Mouse (Mus musculus) heart, postnatal 0 days (tissue): Measurements from ENCODE around the gene Fam32a. TPM values are rescaled to one million over a fixed set of nuclear protein-coding genes. Genes with fewer than 3 reads are reported as not detected.
A peak's percentile ranks its signal among the peaks of the same experiment; 100 is the strongest.

Source experiments
- ATAC-seq: fragments of 200-750 bp; cut with Nextera tagmentation; 2 replicates; pipeline ENCODE4 v1.8.0; 2017; ENCODE audit warnings: low read depth, moderate number of reproducible peaks, moderate library complexity; ENCODE audit not compliant: insufficient read depth
- DNase-seq: peaks from one replicate; pipeline ENCODE4 v3.0.0-alpha.2; 2016; ENCODE audit warnings: low spot score
- H3K27ac ChIP-seq: fragments of 300-500 bp; sonication (generic); 2 replicates; pipeline ENCODE4 v1.5.1; 2014; ENCODE audit warnings: low read depth, mild to moderate bottlenecking
- H3K27me3 ChIP-seq: fragments of 300-500 bp; sonication (generic); 2 replicates; pipeline ENCODE4 v1.6.1; 2014; ENCODE audit warnings: low read length, mixed read lengths; ENCODE audit not compliant: control insufficient read depth, insufficient read depth
- H3K36me3 ChIP-seq: fragments of 300-500 bp; sonication (generic); replicated peaks from 2 replicates; pipeline ENCODE4 v1.6.1; 2014; ENCODE audit warnings: low read length, mixed read lengths; ENCODE audit not compliant: control insufficient read depth, insufficient read depth
- H3K4me1 ChIP-seq: fragments of 300-500 bp; sonication (generic); 2 replicates; pipeline ENCODE4 v1.6.1; 2014; ENCODE audit warnings: antibody characterized with exemption; ENCODE audit not compliant: control insufficient read depth, insufficient read depth
- H3K4me2 ChIP-seq: fragments of 300-500 bp; sonication (generic); 2 replicates; pipeline ENCODE4 v1.6.1; 2014; ENCODE audit warnings: low read depth, mild to moderate bottlenecking, low read length, moderate library complexity
- H3K4me3 ChIP-seq: fragments of 300-500 bp; sonication (generic); 2 replicates; pipeline ENCODE4 v1.5.1; 2014; ENCODE audit warnings: low read depth, low read length
- H3K9ac ChIP-seq: fragments of 300-500 bp; sonication (generic); replicated peaks from 2 replicates; pipeline ENCODE4 v1.6.1; 2014; ENCODE audit warnings: low read depth, low read length, mixed read lengths
- H3K9me3 ChIP-seq: fragments of 300-500 bp; sonication (generic); replicated peaks from 2 replicates; pipeline ENCODE4 v1.6.1; 2016; ENCODE audit warnings: low read length; ENCODE audit not compliant: control insufficient read depth
- CTCF ChIP-seq: IDR thresholded peaks from 2 replicates; pipeline ENCODE4 v1.5.1; 2016; ENCODE audit warnings: antibody characterized with exemption, control low read depth, low read depth
- EP300 ChIP-seq: IDR thresholded peaks from 2 replicates; pipeline ENCODE4 v1.6.1; 2016; ENCODE audit warnings: antibody characterized with exemption, low read depth
- WGBS: fragments of 180-500 bp; shearing (Covaris S2); extraction: QIAGEN DNeasy Blood & Tissue Kit; methylation state at CpG from one replicate; pipeline ENCODE4 v1.1.7; 2014; 5-methylcytosine and 5-hydroxymethylcytosine counted together
- polyA plus RNA-seq: library from polyadenylated mRNA; unstranded; fragments of >200 nt; fragmentation: Nextera tagmentation; extraction: Ambion mirVana; gene quantifications from 2 replicates; pipeline ENCODE4 v1.2.1, GENCODE M21; 2015
- total RNA-seq: library from RNA; depleted of rRNA; stranded (reverse); fragments of >200 nt; gene quantifications from 2 replicates; pipeline ENCODE4 v1.2.3, GENCODE M21; 2014; ENCODE audit warnings: low replicate concordance; rRNA removed

Fam32a gene
- total RNA-seq (30.1 and 45.4 TPM in 2 replicates), polyA plus RNA-seq (32.0 and 37.1 TPM in 2 replicates)

DNA sequence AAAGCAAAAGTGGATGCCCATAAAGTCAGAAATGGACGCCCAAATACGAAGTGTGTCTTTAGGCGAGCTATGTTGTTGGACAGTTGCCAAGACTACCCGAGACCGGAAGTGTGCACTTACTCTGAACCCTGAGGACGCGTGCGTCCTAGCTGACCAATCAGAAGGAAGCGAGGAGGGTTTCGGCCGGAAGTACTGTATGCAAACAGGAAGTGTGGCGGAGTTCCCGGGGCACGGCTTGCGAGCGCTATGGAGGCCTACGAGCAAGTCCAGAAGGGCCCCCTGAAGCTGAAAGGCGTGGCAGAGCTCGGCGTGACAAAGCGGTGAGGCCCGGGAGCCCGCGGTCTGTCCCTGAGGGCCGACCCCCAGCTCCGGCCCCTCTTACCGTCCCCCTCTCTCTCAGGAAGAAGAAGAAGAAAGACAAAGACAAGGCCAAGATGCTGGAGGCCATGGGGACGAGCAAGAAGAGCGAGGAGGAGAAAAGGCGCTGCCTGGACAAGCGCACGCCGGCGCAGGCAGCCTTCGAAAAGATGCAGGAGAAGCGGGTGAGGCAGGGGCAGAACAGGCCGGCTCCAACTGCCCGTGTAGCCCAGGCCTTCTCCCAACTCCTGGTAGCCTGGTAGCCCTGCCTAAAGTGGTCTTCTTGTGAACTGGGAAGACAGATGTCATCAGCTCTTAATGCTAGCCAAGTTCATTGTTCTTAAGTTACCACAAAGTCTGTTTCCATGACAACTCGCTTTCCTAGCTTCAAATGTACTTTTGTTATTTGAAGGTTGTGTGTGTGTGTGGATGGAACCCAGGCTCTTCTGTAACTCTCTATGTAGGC, at the start of gene Fam32a:
Gene Fam32a, plus strand, starts transcription at position 190 of the 823 bp plus-strand sequence.
- peak within 1 kb of the TSS; percentile 74 for H3K4me3 ChIP-seq
- 6% methylated on average over 39 of the region's 39 CpGs for WGBS
- H3K4me1 ChIP-seq, result peaks cover 10% of the 10 kb centered on the region; the same call in 1 of the 2 replicates
- peak within 1 kb of the TSS; percentile 89 for H3K4me2 ChIP-seq
- H3K27ac ChIP-seq, result peak within 1 kb of the TSS; percentile 78
- ATAC-seq (peak; percentile 98), DNase-seq (peak; percentile 96)
- no peaks in the 10 kb centered on the region for H3K9me3 ChIP-seq
- H3K9ac ChIP-seq, result peak within 1 kb of the TSS; percentile 71
- TF ChIP-seq CTCF (no peak), EP300 (peak; percentile 57; the same call in 1 of the 2 replicates)
- H3K27me3 ChIP-seq, result no peaks in the 10 kb centered on the region
- H3K36me3 ChIP-seq, result peaks cover 19% of the 10 kb centered on the region

DNA sequence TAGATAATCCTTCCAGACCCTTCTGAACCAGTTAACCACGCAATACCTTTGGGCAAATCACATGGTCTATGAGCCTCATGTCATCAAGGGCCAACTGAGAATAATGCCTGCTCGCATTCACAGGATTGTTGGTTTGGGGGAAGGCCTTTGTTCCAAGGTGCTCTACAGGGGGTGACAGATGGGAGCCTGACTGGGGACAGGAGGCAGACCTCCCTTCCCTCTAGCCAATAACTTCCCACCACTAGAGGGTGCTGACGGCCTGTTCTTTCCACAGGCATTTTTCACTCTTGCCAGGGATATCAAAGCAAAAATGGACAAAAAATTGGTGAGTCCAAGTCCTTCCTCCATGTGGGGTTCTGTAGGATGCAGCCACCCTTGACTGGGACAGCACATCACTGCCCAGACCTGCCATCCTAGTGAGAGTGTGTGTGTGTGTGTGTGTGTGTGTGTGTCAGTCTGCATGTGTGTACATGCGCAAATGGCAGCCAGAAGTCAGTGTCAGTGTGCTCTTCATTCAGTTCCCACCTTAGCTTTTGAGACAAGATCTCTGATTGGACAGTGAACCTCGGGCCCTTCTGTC, 42.1 kb upstream of the Fam32a start:
- ATAC-seq, result peak; percentile 63
- peaks cover 86% of the 10 kb centered on the region for H3K36me3 ChIP-seq

DNA sequence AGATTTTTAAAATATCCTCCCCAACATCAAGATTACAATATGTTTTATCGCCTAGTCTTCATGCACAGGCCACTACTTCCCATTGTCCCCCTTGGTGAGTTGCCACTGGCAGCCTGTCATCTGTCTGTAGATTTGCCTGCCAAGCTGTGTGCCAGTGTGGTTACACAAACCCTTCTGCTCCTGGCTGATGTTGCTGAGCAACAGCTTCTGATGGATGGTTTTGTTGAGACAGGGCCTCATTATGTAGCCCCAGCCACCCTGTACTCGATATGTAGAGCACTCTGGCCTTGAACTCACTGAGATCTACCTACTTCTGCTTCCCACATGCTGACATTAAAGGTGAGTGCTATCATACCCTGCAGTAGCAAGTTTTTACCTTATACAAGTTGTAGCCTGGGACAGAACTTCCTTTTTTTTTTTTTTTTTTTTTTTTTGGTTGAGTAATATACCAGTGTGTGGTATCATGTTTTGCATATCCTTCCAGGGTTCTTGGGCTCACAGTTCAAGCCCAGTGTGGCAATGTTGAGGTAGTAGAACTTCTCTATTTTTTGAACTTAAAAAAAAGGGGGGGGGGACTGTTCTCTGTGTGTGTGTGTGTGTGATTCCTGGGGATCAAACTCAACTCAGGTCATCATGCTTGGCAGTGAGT, 35.9 kb upstream of the Fam32a start:
- ATAC-seq, result no peak
- whole genome bisulfite sequencing, result 88% methylated on average over 2 of the region's 2 CpGs
- peaks cover 29% of the 10 kb centered on the region for H3K36me3 ChIP-seq

More for the DNA sequence above, 42.1 kb upstream of the Fam32a start:
- Histone ChIP-seq H3K27me3 (no peaks in the 10 kb centered on the region), H3K9ac (no peak overlapping the region), H3K27ac (no peak overlapping the region), H3K4me1 (no peaks in the 10 kb centered on the region), H3K4me3 (no peak overlapping the region), H3K9me3 (no peaks in the 10 kb centered on the region), H3K4me2 (no peak overlapping the region)
- no peak for TF ChIP-seq EP300
- TF ChIP-seq CTCF, result peak; percentile 83
- 62% methylated on average over 5 of the region's 5 CpGs for WGBS
- peak; percentile 67 for DNase-seq

DNA sequence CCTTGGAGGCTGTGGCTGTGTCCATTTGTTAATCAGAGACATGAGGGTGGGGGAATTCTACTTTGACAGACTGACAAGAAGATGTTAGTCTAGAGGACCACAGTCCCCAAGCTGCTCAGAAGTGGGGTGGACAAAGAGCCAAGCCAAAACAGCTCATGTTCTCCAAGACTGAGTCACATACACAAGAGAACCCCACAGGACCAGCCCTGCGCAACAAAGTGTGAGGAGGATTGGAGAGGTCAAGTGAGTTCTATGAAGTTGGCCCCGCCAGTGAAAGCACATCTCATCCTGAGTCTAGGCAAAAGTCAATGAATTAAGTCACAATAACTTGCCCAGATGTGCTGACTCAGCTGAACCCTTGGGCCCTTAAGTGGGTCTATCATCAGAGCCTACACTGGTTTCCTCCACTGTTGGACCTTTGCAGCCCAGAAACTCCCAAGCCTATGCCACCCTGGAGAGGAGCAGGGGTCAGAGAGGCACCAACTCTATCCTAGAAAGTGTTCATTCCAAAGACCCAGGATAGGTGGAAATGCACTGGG, 31.7 kb upstream of the Fam32a start:
- Histone ChIP-seq H3K9me3 (no peaks in the 10 kb centered on the region), H3K4me3 (no peak overlapping the region), H3K27me3 (no peaks in the 10 kb centered on the region), H3K36me3 (no peaks in the 10 kb centered on the region), H3K9ac (no peak overlapping the region), H3K27ac (no peak overlapping the region), H3K4me2 (no peak overlapping the region), H3K4me1 (no peaks in the 10 kb centered on the region)
- 74% methylated on average over 2 of the region's 2 CpGs for WGBS
- ATAC-seq (no peak), DNase-seq (no peak)
- TF ChIP-seq EP300, result no peak
- TF ChIP-seq CTCF, result no peak

More for the DNA sequence above, 35.9 kb upstream of the Fam32a start:
- no peak overlapping the region for H3K4me3 ChIP-seq
- H3K9me3 ChIP-seq, result no peaks in the 10 kb centered on the region
- H3K27ac ChIP-seq, result no peak overlapping the region
- no peak overlapping the region for H3K4me2 ChIP-seq
- no peaks in the 10 kb centered on the region for H3K27me3 ChIP-seq
- no peak overlapping the region for H3K9ac ChIP-seq
- H3K4me1 ChIP-seq, result no peaks in the 10 kb centered on the region
- DNase-seq, result no peak
- no peak for TF ChIP-seq EP300
- no peak for TF ChIP-seq CTCF
